Mouse (Mus musculus): ENCODE data around the gene Tbx2.

Tbx2 gene

GRCm38 (mm10) chr11:85886429-85886785 is 54.1 kb downstream of the Tbx2 start:
- in situ Hi-C loops (cut with MseI, MboI), result no loop called here

DNA sequence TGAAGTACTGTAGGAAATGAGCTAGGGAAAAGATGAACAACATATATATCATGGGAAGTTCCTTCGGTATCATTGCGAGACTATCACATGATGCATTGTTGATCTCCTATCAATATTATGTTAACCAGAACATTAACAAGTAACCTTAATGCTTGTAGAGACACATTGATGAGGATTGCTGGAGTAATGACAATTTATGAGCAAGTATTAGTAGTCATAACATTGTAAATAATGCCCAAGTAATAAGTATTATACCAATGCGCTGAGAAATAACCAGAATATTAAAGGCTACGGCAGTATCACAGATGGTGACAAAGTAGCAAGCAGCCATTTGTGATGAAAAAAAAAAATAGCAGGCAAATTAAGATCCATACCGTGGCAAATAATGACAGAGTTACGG is 54.9 kb downstream of the Tbx2 start:
- in situ Hi-C loops (cut with MseI, MboI), result no loop called here

GRCm38 (mm10) chr11:85887801-85888450 is 55.6 kb downstream of the Tbx2 start:
- in situ Hi-C loops (cut with MseI, MboI), result no loop called here

DNA sequence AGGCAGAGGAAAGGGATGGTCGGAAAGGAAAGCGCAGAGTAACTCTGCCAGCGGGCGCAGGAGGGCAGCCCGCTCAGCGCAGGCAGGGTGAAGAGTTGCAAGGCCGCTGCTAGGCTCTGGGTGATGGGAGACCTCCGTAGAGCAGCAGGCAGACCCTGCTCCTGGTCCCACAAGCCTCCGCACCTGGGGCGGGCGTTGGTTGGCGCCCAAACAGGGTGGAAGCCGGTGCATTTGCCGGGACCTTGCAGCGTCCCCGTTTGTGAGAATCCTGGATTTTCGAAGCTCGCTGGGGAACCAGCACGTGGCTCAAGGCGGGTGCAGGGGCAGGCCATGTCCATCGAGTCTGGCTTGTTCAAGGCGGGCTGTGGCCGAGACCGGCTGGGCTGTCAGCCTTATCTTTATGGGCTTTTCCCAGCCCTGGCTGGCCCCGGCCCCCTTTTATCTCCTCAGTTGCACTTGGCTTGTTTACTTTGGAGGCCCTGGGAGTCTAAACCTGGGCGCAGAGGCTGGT is 56.2 kb downstream of the Tbx2 start:
- in situ Hi-C loops (cut with MseI, MboI), result no loop called here

- in situ Hi-C loops (cut with MseI, MboI), result no loop called here
Measured at GRCm38 (mm10) chr11:85889056-85889729, 56.8 kb downstream of the Tbx2 start.

- in situ Hi-C loops (cut with MseI, MboI), result no loop called here
Measured at GRCm38 (mm10) chr11:85889730-85890562, 57.6 kb downstream of the Tbx2 start.

DNA sequence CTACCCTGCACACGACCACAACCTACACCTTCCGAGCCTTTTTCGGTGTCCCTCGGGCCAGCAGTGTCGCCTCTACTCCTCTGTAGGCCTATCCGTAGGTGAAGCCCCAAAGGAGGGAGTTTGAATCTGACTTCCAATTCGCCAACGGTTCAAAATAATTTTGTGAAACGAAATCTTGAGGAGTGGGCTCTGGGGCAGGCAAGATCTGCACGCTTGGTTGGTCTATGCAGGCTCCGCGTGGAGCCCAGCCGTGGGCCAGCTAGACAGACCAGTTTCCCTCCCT is 58.2 kb downstream of the Tbx2 start:
- in situ Hi-C loops (cut with MseI, MboI), result no loop called here

GRCm38 (mm10) chr11:85891010-85891691 is 58.8 kb downstream of the Tbx2 start:
- in situ Hi-C loops (cut with MseI, MboI), result no loop called here

Data from mouse trophoblast stem cell (cell line).